Mouse (Mus musculus) neural tube, embryonic 13.5 days (tissue): ENCODE results near the gene Ahnak2. TPM values are rescaled to one million over a fixed set of nuclear protein-coding genes. Genes with fewer than 3 reads are reported as not detected.

Source experiments
- microRNA-seq: library from miRNA; unstranded; fragments of <30 nt; microRNA quantifications from one replicate; pipeline ENCODE4, GENCODE M21; 2016
- polyA plus RNA-seq: library from polyadenylated mRNA; unstranded; fragments of >200 nt; fragmentation: Nextera tagmentation; extraction: Ambion mirVana; gene quantifications from 2 replicates; pipeline ENCODE4 v1.2.1, GENCODE M21; 2015

The Ahnak2 gene
- polyA plus RNA-seq, 1 experiment from 2014 or later: 2.8 TPM

Small RNAs within 50 kb of the gene (microRNA-seq; reads per million reads assigned to microRNA genes)
- 0.59 reads per million for gene Mir6940

Other genes starting within 250 kb of the Ahnak2 start
- gene Inf2, start 213.9 kb downstream of the Ahnak2 start, polyA plus RNA-seq: 1.4 and 1.5 TPM in 2 replicates
- 3.2 and 3.6 TPM in 2 replicates for gene Adssl1, start 182.6 kb downstream of the Ahnak2 start, polyA plus RNA-seq
- 66.3 and 75.0 TPM in 2 replicates for gene Siva1, start 158.0 kb downstream of the Ahnak2 start, polyA plus RNA-seq
- gene Akt1, start 127.8 kb downstream of the Ahnak2 start, polyA plus RNA-seq: 73.4 and 101 TPM in 2 replicates
- gene Zbtb42, start 123.8 kb downstream of the Ahnak2 start, polyA plus RNA-seq: 2.1 TPM in 2 replicates
- gene Cep170b, start 82.2 kb downstream of the Ahnak2 start, polyA plus RNA-seq: 23.7 and 26.9 TPM in 2 replicates
- gene Pld4, start 42.0 kb downstream of the Ahnak2 start, polyA plus RNA-seq: 6.7 and 8.6 TPM in 2 replicates
- 20.2 and 21.1 TPM in 2 replicates for gene Clba1, start 6.3 kb upstream of the Ahnak2 start, polyA plus RNA-seq
- 46.9 and 56.1 TPM in 2 replicates for gene Cdca4, start 26.8 kb upstream of the Ahnak2 start, polyA plus RNA-seq
- not detected in 2 replicates for gene Gpr132, start 65.6 kb upstream of the Ahnak2 start, polyA plus RNA-seq
- gene Jag2, start 127.1 kb upstream of the Ahnak2 start, polyA plus RNA-seq: 8.6 and 9.6 TPM in 2 replicates
- 55.1 and 74.8 TPM in 2 replicates for gene Nudt14, start 139.5 kb upstream of the Ahnak2 start, polyA plus RNA-seq
- gene Btbd6, start 173.8 kb upstream of the Ahnak2 start, polyA plus RNA-seq: 35.0 and 41.4 TPM in 2 replicates
- 55.8 and 55.9 TPM in 2 replicates for gene Brf1, start 198.0 kb upstream of the Ahnak2 start, polyA plus RNA-seq
- 26.1 and 27.8 TPM in 2 replicates for gene Pacs2, start 211.9 kb upstream of the Ahnak2 start, polyA plus RNA-seq